Mouse (Mus musculus): ENCODE measurements around the gene Nanp.

Gene Nanp

DNA sequence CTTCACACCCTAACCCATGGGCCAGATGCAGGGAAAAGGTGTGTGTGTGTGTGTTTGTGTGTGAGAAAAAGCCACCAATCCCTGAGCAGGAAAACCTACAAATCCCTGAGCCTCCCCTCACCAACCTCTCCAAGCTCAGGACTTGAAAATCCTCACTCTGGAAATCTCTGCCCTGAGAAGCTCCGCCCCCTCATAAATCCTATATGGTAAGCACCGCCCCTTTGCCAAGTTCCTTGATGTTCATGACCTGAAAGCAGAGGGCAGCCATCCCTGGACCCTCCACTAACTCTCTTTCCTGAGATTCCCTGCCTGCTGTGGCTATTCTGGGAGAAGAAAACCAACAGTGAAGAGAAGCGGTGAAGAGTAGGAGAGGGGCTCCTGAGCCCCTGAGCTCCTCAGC is 40.2 kb downstream of the Nanp start:
- CTCF ChIA-PET: no interaction called here

DNA sequence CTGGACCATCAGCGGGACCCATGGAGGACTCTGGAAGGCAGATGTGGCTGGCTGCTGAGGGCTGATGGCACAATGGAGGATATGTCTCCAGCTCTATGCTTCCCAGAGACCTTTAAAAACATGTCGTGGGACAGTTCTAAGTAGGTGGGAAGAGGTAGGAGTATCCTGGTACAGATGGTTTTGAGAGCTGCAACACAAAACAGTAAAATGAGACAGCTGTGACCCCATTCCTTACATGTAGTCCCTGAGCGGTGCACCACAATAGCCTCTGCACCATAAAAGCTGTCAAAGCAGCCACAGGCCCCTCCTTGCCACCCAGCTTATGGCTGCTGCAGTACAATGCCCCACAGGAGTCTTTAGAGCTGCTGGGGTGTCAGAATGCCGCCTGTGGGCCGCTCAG is 41.6 kb downstream of the Nanp start:
- CTCF ChIA-PET: no interaction called here

GRCm38 (mm10) chr2:150995324-150995723 is 43.9 kb downstream of the Nanp start:
- CTCF ChIA-PET: no interaction called here

DNA sequence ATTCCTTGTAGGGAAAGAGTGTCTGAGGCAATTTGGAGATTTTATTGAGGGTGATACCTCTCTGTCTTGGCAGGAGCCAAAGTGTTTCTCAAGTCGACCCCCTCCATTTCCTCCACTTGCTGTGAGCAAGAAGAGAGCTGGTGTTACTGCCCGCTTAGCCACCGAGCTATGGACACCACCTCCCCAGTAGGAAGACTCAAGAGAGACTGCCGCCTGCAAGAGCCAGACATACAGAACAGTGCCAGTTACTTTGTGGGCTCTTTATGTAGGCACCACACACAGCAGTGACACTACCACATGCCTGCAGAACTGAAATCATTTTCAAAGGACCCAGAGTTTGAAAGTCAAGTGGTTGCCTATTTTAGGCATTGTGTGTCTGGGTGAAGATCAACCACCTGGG is 48.1 kb downstream of the Nanp start:
- CTCF ChIA-PET: no interaction called here

DNA sequence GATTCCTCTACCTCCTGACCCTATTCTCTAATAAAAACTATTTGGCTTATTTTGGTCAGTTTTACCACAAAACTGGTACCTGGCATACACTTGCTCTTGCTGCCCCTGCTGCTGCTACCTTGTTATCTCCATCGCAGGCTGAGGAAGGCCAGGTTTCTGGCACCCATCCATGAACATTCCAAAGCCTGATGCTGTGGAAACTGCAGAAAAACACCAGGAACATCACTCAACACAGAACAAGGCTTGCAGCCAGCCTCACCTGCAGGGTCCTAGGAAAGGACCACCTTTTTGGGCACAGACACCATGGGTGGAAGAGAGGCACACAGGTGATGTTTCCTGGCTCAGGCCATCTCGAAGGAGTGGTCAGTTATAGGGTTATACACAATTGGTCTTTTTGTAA is 48.7 kb downstream of the Nanp start:
- CTCF ChIA-PET: no interaction called here

- CTCF ChIA-PET: interaction anchor here (0.6 kb wide), 1 partner anchor 759 kb away, joined by 13 read pairs; no protein-coding TSS in a partner anchor
These were observed 53.8 kb downstream of the Nanp start for GRCm38 (mm10) chr2:150985359-150985758.

DNA sequence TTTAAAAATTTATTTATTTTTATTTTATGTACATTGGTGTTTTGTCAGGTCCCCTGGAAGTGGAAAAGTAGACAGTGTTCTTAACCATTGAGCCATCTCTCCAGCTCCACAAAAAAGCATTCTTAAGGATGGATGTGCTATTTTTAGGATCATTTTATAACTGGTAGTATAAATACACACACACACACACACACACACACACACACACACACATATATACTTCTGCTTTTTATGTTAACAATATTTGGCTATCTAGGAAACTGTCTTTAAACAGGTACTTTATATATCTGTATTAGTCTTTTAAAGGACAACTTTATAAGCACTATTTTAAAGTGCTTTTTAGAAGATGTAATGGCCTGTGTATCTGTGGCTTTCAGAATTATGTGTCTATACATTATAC is 57.1 kb downstream of the Nanp start:
- CTCF ChIA-PET: no interaction called here

DNA sequence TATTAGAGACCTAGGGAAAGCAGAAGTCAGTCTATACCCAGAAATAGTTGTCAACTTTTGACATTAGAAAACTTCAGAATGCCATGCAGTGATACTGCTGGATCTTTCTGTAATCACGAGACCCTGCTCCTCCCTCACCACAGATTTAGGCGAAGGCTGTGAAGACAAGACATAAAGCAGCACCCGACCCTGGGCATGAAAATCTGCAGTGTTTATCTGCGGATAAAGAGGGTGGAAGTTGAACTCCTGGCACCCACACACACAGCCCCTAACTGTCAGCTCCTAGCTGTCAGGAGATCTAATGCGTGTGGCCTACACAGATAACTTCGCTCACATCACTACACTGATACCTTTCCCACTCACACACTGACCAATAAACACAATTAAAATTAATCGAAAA is 57.7 kb downstream of the Nanp start:
- CTCF ChIA-PET: no interaction called here

GRCm38 (mm10) chr2:150979861-150980620 is 59.2 kb downstream of the Nanp start:
- CTCF ChIA-PET: interaction anchor here (0.7 kb wide), 1 partner anchor 18 kb away, joined by 3 read pairs; no protein-coding TSS in a partner anchor

All from spleen, embryonic (tissue).